Mouse (Mus musculus): ENCODE results near the gene Olfr183.

DNA sequence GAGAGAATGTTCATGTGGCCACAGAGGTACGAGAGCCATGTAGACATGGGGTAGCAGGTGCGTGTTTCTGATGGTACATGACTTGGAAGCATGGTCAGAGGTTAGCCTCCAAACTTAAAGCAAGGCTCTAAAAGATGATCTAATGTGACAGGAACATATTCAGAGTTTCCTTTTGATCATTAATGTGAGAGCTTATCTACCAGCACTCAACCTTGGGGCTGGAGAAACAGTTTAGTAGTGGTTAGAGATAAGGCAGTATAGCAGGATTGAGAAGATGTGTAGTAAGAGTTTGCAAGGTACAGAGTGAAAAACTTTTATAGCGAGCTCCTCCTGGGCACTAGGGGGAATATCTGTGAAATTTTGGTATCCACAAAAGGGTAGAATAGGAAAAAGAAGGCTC is 50.7 kb downstream of the Olfr183 start:
- TF ChIP-seq POLR2A (IDR thresholded peaks at IDR 0.05; ENCODE audit: borderline replicate concordance, low read depth, low read length) (no peak), CTCF (IDR thresholded peaks at IDR 0.05; ENCODE audit: low read depth, low read length) (no peak)
